Mouse (Mus musculus) cerebellum, adult (tissue): ENCODE measurements around the gene Rbfox2.

ENCODE experiments used
- ATAC-seq: cut with Nextera tagmentation; 2 replicates; pipeline ENCODE4 v1.9.2; 2017; ENCODE audit warnings: mild to moderate bottlenecking, moderate library complexity, mixed read lengths; ENCODE audit not compliant: insufficient number of reproducible peaks, low FRiP score, low TSS enrichment

The Rbfox2 gene

DNA sequence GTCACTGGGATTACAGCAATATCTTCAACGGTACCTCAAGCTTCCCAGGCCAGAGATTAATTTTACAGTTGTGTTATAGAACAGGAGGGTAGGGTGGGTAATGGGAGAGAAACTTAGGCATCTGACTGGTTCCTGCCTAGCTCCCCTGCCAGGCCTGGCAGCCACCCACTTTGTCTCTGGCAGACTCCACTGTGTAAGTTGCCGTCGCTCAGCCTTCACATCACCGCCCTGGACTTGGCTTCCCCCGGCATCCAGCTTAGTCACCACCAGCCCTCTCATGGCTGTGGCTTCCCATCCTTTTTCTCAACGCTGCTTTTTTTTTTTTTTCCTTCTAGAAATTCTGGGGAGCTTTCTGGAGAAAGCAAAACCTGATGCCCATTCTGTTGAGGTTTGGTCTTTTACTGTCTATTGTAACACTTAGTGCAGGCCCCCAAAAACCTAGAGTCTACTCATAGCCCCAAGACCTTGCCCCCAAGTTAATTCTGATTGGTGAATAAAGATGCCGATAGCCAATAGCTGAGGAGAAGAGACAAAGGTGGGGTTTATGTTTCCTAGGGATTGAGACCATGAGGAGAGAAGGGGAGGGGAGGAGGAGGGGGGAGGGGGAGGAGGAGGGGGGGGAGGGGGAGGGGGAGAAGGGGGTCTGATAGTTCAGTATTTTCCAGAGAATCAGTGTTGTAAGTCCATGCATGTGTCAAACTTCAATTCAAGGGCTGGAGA, 25.6 kb upstream of the Rbfox2 start:
- no peak for ATAC-seq

DNA sequence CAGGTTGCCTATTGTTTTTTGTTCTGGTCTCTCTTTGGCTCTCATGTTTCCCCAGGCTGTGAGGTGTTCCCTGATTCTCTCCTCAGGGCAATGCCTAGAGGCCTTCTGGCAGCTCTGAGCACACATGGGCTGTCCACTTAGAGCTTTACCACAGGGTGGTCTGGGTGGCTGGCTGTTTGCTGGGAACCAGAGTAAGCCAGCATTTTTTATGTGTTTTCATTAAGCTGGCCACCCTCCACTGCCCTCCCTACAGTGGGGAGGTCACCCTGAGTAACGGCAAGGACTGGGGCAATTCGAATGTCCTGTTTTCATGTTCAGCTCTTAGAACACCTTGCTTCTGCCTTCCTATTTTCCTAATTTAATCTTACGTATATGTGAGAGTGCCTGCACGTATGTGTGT, 24.6 kb upstream of the Rbfox2 start:
- no peak for ATAC-seq

DNA sequence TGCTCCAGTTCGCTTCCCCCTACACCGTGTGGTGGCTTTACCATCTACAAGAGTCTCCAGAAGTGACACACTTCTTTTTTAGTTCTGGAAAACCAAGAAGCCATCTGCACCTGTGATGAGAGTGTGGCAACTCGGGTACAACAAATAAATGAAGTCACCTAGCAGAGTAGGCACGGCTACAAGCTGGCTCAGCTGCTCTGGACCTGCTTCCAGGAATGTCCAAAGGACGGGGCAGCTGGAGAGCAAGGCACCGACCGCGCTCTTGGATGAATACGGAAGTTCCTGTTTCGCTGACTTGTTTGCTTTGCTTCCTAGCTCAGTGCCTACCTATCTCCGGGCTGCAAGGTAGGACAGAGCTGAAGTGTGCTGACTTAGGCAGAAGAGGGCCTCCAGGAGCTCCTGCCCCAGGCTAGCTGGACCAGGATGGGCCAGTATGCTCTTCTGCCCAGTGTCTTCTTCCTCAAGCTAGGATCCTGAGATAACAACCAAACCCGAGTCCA, 22.9 kb upstream of the Rbfox2 start:
- ATAC-seq: no peak

DNA sequence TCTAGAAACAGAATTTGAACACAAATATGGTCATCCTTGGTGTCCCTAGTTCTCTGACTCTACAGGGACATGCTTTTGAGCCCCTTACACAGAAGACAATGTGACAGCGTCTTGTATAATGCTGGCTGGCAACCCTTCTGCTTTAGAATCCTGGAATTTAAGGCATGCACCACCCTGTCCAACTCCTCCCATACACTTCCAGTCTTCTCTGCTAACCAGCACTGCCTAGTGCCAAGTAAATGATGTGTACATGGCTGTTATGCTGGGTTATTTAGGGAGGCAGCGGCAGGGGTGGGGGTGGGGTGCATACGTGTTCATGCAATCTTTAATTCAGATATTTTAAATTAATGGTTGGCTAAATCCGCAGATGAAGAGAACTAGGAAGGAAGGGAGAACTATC, 19.6 kb upstream of the Rbfox2 start:
- no peak for ATAC-seq

DNA sequence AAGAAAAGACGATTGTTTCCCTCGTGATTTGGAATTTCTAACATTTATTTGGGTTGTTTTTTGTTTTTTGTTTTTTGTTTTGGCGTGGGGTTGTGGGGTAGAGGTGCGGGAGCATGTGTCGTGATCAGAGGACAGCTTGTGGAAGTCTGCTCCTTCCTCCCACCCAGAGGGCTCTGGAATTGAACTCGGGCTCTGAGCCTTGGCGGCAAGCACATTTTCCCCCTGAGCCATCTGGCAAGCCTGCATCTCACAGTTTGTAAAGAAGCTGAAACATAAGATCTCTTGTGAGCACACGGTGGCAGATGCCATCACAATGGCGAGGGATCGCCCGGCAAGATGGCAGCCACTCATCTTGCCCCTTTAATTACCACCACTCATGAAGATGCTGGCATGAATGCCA, 17.6 kb upstream of the Rbfox2 start:
- ATAC-seq: no peak

DNA sequence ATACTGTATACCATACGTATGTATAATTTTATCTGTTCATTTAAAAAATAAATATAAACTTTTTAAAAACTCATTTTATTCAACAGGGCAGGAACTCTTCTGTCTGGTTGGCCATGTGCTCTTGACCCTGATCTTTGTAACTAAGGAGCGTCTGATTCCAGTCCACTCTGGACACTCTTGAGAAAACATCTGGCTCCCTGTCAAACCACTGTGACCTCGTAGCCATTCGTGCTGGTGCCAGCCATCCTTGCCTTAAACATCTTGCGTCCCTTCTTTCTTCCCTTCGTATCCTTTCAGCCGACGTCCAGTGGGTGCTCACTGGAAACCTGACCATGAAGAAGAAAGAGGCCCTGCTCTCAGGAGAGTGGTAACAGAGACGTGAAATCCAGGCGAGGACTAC, 16.4 kb upstream of the Rbfox2 start:
- ATAC-seq: no peak

DNA sequence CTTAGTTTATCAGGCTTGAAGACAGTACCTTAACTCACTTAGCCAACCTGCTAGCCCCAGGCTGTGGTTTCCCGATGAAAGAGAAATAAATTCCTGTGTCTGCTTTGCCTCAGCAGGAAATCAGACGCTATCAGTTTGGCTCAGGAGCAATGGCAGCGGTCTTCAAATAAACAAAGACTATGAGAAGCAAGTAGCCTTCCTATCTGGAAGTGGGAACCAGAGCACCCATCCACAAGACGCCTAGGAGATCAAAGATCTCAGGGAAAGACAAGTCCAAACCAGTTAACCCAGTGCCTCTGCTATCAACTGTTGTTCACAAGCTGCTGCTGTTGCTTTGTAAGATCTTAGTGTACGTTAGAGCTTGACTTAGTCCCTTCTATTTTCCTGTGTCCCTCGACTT, 6.9 kb upstream of the Rbfox2 start:
- no peak for ATAC-seq

DNA sequence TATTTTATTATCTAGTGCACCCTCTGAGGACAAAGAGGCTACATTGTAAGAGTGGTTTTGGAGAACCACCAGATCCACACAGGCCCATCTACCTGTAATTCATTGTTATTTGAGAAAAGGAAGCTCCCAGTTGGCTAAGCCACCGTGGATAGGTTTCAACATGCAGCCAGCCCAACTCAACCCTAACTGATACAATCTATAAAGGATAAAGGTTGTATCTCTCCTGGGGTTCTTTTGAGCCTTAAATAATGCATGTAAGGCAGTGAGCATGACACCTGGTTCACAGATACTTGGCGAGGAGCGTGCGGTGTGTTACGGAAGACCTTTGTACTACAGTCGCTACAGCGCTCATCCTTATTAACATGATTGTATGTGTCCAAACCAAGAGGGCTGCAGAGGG, 6.0 kb upstream of the Rbfox2 start:
- ATAC-seq: no peak

DNA sequence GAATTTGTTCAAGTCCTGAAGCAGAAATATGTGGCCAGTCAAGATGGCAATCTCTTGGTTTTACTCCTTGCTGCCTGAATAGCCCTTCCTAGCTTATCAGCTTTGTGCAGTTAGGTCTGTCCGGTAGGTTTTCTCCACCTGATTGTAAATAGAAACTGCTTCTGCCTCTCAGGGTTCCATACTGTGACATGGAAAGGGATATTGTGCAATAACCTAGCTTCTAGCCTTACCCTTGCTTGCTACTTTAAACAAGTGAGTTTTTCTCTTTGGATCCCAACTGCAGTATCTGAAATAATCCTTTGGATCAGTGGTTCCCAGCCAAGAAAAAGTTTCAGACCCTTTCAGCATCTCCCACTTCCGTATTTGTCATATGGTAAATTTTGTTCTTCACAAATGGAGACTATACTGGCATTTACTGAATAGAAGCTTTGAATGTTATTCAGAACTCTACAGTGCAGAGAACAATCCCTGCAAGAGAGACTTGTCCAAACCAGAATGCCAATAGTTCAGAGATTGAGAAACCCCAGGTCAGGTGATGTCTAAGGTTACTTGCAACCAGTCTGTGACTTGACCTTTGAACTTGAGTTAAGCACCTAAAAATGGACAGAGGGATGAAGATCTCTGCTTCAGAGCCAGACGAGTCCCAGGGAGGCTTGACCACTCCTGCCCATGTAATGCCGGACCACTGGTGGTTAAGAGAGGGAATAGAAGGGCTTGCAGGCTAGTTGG, 1.1 kb upstream of the Rbfox2 start:
- no peak for ATAC-seq

DNA sequence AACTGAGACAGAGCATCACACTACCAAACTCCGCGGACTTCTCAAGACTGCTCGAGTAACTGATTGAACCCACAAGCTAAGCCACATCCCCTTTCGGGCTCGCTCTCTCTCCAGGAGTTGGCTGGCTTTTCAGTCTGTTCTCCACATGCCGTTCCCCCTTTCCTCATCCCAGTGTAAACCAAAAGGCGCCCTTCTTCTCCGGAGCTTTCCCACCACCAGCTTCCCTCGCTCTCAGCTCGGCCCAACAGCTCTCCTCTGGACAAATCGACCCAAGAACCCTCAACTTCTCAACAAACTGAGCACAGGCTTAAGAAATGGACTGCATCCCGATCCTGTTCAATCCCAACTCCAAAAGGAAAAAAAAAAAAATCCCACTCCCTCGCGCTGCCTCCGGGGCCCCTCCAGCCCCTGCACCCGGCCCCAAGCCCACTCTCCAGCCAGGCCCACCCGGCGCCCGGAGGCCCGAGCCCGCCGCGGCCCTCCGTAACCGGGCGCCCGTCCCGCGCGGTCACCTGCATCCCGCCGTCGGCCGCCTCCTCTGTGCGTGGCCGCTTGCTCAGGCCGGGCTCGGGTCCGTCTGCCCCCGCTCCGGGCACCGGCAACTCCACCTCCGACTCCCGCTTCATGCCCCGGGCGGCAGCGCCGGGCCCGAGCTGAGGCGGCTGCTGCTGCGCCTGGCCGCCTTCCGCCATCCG, 805 bp downstream of the Rbfox2 start:
- peak; percentile 26; the same call in 1 of the 2 replicates for ATAC-seq

DNA sequence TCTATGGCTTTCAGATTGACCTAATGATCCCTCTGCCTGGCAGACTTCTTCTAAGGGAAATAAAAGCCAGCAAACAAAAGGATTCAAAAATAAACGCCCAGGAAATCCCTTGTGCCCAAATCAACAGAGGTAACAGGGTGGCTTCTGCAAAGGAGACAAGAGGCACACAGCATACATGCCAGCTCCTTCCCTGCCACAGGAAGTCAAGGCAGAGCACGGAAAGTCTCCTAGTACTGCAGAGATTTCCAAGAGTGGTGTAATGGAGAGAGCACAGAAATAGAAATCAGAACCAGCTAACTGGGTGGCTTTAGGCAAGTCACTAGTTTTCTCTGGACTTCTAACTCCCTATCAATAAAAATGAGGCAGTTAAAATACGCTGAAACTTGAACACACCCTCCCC, 1.8 kb downstream of the Rbfox2 start:
- no peak for ATAC-seq

DNA sequence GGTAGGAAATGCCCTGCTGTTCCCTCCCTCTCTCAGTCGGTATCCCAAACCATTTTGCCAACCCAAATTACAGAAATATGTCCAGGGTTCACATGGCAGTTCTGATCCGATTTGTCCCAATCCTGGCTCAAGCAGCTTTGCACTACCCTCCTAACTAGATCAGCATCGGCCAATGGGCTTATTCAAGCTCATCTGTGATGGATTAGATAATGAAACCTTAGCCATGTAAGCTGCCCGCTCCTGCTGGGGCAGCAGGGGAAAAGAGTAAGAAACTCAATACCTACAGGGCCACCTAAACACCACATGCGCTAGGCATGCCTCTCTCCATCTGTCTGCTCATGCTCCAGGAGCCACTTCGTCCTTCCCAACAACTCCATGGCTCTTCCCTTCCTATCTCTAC, 5.7 kb downstream of the Rbfox2 start:
- no peak for ATAC-seq

DNA sequence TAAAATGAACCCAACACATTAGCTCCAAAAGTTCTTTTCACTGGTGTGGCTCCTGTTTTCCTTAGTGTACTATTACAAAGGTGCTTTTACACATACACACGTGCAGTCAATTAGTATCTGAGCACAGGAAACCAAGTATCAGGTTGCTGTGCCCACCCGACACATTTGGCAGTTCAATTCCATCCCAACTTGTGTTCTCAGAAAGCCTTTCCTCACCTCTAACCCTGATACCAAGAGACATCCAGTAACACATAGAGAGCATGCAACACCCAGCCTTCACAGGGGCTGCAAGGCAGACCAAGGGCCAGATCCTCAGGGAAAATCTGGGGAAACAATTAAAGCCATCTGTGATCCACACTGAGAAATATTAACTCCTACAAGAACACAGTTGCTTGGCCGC, 8.2 kb downstream of the Rbfox2 start:
- ATAC-seq: no peak

DNA sequence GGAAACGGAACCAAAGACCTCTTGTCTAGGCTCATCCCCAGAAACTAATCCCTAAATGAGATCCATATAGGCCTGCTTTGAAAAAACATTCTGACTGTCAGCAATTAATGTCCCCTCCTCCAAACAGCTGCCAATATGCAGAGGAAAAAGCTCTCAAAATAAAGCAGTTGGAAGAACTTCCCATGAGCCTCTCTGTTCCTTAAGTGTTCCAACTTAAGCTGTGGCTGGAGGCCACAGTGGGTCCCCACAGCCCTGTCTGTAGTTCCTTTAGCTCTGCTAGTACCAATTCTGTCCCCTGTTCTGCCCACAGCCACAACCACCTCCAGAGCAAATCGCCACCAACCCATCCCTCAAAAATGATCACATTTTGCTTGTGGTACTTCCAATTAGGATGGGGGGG, 10.2 kb downstream of the Rbfox2 start:
- ATAC-seq: no peak

DNA sequence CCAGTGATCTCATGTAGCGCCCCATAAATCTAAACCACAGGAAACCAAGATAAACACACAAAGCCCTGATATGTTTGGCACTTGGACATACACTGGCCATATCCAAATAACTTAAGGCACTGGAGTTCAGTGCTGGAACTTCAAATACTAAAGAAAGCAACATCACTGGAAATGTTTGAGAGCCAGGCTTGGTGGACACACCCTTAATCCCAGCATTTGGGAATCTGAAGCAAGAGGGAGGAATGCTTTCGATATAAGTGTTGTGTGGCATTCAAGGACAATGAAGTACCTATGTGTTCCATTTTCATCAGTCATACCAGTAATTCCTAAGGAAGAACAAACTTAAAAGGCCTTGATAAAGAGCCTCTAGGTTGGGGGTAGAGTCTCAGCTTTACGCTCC, 13.3 kb downstream of the Rbfox2 start:
- no peak for ATAC-seq

DNA sequence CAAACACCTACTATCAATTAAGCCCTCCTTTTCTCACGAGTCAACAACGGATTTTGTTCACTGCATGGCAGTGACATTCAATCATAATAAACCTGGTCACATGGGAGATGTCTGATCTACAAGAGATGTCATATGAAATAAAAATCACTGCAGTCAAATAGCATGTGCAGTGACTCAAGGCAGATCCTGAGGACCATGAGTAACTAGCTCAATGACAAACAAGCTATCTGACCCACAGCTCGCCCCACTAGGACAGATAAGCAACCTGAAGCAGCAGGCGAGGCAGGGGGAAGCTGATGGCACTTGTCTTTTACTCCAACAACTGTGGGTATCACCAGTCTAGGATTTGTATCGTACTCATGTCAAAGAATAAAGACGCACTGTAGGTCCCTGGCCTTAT, 14.4 kb downstream of the Rbfox2 start:
- no peak for ATAC-seq

DNA sequence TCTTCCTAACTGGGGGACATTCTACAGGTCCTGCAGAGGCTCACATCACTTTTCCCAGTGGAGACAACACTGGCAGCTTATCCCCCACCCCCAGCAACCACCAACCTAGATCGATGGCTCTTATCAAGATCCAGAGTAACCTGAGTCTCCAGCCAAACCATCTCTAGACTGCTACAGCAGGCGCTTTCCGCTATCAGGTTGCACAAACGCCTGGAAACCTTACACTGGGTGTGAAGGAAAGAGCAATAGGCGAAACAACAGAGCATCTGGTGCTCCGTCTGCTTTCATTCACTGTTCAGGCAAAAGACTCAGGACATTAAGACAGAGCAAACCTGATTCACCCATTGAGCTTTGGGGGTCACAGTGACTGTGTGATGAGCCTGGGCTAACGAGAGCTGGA, 15.3 kb downstream of the Rbfox2 start:
- ATAC-seq: no peak

DNA sequence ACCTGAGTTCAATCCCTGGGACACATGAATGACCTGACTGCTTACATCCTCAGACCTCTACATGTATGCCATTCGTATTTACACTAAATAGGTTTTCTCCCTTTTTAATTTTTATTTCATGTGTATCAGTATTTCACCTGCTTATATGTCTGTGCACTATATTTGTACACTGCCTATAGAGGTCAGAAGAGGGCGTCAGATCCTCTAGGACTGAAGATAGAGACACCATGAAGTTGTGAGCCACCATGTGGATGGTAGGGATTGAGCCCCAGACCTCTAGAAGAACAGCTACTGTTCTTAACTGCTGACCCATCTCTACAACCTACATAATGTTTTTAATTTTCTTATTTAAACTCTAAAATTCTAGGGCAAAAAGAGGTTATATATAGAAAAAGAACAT, 16.5 kb downstream of the Rbfox2 start:
- ATAC-seq: no peak

DNA sequence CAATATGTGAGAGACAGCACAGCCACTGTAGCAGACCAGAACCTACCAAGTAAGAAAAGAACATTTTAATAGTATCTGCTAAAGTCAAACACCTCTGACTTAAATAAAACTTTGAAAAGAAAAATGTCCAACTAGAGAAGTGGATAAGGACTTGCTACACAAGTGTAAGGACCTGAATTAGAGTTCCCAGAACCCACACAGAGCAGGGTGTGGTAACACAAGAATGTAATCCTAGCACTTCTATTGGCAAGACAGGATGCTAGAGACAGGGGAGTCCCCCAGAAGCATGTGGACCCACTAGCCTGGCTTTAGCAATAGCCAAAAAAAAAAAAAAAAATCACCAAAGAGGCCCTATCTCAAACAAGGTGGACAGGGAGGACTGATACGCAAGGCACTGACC, 26.7 kb downstream of the Rbfox2 start:
- no peak for ATAC-seq

DNA sequence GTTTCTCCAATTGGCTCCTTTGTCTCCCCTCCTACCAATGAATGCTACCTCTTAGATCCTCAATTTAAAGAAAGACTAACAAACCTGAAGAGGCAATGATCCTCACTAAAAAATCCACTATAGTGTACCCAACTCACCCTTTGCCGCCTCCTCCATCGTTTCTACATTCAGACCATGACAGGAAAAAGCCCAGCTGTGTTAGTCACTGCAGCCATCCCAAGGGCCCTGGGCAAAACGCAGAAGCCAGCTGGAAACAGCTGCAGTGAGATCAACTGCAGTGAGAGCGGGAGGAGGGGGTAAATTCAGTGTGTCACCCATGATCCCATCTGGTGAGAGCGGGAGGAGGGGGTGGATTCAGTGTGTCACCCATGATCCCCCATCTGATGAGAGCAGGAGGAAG, 28.0 kb downstream of the Rbfox2 start:
- ATAC-seq: no peak
